Mouse (Mus musculus) E14TG2a.4 (cell line): ENCODE measurements around the gene Pax3.

Source experiments
- H3K27me3 ChIP-seq: 2 replicates; pipeline ENCODE4 v1.6.1; 2014; ENCODE audit warnings: low read length, control low read depth; ENCODE audit not compliant: insufficient read depth
- H3K36me3 ChIP-seq: 2 replicates; pipeline ENCODE4 v1.6.1; 2014; ENCODE audit warnings: low read length, control low read depth; ENCODE audit not compliant: insufficient read depth
- H3K4me1 ChIP-seq: replicated peaks from 2 replicates; pipeline ENCODE4 v1.6.1; 2014; ENCODE audit warnings: low read depth, low read length, control low read depth
- H3K4me3 ChIP-seq: replicated peaks from 2 replicates; pipeline ENCODE4 v1.5.1; 2014; ENCODE audit warnings: mild to moderate bottlenecking, low read length
- H3K9me3 ChIP-seq: 2 replicates; pipeline ENCODE4 v1.6.1; 2014; ENCODE audit warnings: low read length, control low read depth
- CTCF ChIP-seq: conservative IDR thresholded peaks from 2 replicates; pipeline ENCODE4 v1.5.1; 2014; ENCODE audit warnings: low read length
- NANOG ChIP-seq: IDR thresholded peaks from 2 replicates; pipeline ENCODE4 v1.6.1; 2014; ENCODE audit warnings: borderline replicate concordance, low read length, mixed read lengths
- POU5F1 ChIP-seq: IDR thresholded peaks from 2 replicates; pipeline ENCODE4 v1.6.1; 2014; ENCODE audit warnings: low read length, borderline replicate concordance

Gene Pax3

GRCm38 (mm10) chr1:78110311-78110710 lies 86.6 kb downstream of the Pax3 start:
- Histone ChIP-seq H3K4me3 (no peak overlapping the region), H3K36me3 (no peaks in the 10 kb centered on the region), H3K27me3 (peaks cover 36% of the 10 kb centered on the region), H3K4me1 (no peaks in the 10 kb centered on the region), H3K9me3 (no peaks in the 10 kb centered on the region)
- TF ChIP-seq POU5F1 = no peak
- TF ChIP-seq NANOG = no peak
- TF ChIP-seq CTCF = no peak

GRCm38 (mm10) chr1:78103511-78103910 lies 93.4 kb downstream of the Pax3 start:
- no peak overlapping the region for H3K4me3 ChIP-seq
- H3K27me3 ChIP-seq = peaks cover 5% of the 10 kb centered on the region; the same call in 1 of the 2 replicates
- H3K36me3 ChIP-seq = no peaks in the 10 kb centered on the region
- H3K9me3 ChIP-seq = no peaks in the 10 kb centered on the region
- no peaks in the 10 kb centered on the region for H3K4me1 ChIP-seq
- TF ChIP-seq NANOG = no peak
- TF ChIP-seq CTCF = no peak
- no peak for TF ChIP-seq POU5F1

- H3K4me3 ChIP-seq = no peak overlapping the region
- H3K4me1 ChIP-seq = no peaks in the 10 kb centered on the region
- TF ChIP-seq NANOG = no peak
- no peak for TF ChIP-seq POU5F1
- TF ChIP-seq CTCF = no peak
- H3K9me3 ChIP-seq = peaks cover 8% of the 10 kb centered on the region; the same call in 1 of the 2 replicates
- H3K36me3 ChIP-seq = no peaks in the 10 kb centered on the region
- no peaks in the 10 kb centered on the region for H3K27me3 ChIP-seq
These were observed 103.3 kb downstream of the Pax3 start for GRCm38 (mm10) chr1:78093619-78094018.

- H3K36me3 ChIP-seq = no peaks in the 10 kb centered on the region
- no peak for TF ChIP-seq CTCF
- TF ChIP-seq POU5F1 = no peak
- no peak for TF ChIP-seq NANOG
- no peaks in the 10 kb centered on the region for H3K27me3 ChIP-seq
- no peaks in the 10 kb centered on the region for H3K4me1 ChIP-seq
- H3K4me3 ChIP-seq = no peak overlapping the region
- no peaks in the 10 kb centered on the region for H3K9me3 ChIP-seq
These were observed 108.3 kb downstream of the Pax3 start for GRCm38 (mm10) chr1:78088646-78089045.

GRCm38 (mm10) chr1:78081761-78082160 lies 115.2 kb downstream of the Pax3 start:
- H3K4me3 ChIP-seq = no peak overlapping the region
- no peaks in the 10 kb centered on the region for H3K9me3 ChIP-seq

GRCm38 (mm10) chr1:78060850-78061249 lies 136.1 kb downstream of the Pax3 start:
- Histone ChIP-seq H3K9me3 (no peaks in the 10 kb centered on the region), H3K4me1 (no peaks in the 10 kb centered on the region), H3K36me3 (no peaks in the 10 kb centered on the region), H3K4me3 (no peak overlapping the region), H3K27me3 (no peaks in the 10 kb centered on the region)
- TF ChIP-seq CTCF = no peak
- TF ChIP-seq NANOG = no peak
- no peak for TF ChIP-seq POU5F1

More at GRCm38 (mm10) chr1:78081761-78082160, 115.2 kb downstream of the Pax3 start:
- H3K36me3 ChIP-seq = no peaks in the 10 kb centered on the region
- peaks cover under 1% of the 10 kb centered on the region; the same call in 1 of the 2 replicates for H3K27me3 ChIP-seq
- no peaks in the 10 kb centered on the region for H3K4me1 ChIP-seq
- TF ChIP-seq POU5F1 (no peak), NANOG (no peak), CTCF (no peak)

DNA sequence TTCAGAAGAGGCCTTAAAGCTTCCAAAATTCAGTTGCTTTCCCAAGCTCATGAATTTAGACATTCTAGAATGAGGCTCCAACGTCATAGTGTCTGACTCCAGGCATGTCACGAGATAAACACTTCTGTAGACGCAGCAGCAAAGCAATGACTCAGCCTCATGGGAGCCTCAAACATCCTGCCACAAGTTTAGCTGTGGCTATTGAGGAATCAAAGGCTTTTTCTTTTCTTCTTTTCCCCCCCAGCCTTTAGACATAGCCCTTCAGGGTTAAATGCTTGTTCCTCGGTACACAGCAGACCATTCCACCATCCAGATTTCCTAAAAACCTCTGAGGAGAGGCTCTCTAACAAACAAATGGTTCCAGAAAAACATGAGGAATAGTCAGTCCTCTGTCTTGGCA lies 139.0 kb downstream of the Pax3 start:
- Histone ChIP-seq H3K4me1 (no peaks in the 10 kb centered on the region), H3K36me3 (no peaks in the 10 kb centered on the region), H3K4me3 (no peak overlapping the region), H3K9me3 (no peaks in the 10 kb centered on the region), H3K27me3 (no peaks in the 10 kb centered on the region)
- TF ChIP-seq NANOG (no peak), CTCF (no peak), POU5F1 (no peak)

DNA sequence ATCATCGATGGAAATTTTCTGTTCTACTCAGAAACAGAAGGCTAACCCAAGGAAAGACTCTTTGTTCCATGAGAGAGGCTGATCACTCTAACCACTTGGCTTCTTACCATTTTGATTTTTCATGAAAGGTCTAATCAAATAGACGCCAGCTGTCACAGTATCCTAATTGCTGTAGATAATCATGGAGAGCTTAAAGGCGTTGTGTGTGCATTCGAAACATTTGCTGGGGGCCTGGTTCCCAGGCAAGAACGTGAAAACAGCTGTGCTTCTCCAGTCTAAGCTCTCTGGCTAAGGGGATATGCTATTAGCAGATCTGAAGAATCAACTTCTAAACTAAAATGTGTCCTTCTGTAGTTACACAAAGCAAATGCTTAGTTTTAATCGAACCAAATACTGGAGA lies 143.3 kb downstream of the Pax3 start:
- Histone ChIP-seq H3K4me3 (no peak overlapping the region), H3K9me3 (no peaks in the 10 kb centered on the region), H3K36me3 (no peaks in the 10 kb centered on the region), H3K27me3 (no peaks in the 10 kb centered on the region), H3K4me1 (no peaks in the 10 kb centered on the region)
- TF ChIP-seq CTCF (no peak), NANOG (no peak), POU5F1 (no peak)
